Mouse (Mus musculus): ENCODE measurements at regions not wholly inside any gene's neighbourhood (a gene's known extent, or its start where the extent isn't known, plus 50 kb on each side); places are given as distances from the start of the nearest gene placed in this dataset.

- TF ChIP-seq POLR2A (IDR thresholded peaks at IDR 0.05; ENCODE audit: low read depth, low read length), result no peak
- TF ChIP-seq CTCF (IDR thresholded peaks at IDR 0.05; ENCODE audit: extremely low read depth, insufficient read depth, insufficient read length, insufficient replicate concordance), result no peak
Measured at GRCm38 (mm10) chr17:87532762-87533161, 86.0 kb upstream of the Calm2 start.

Measured in spleen, adult 2 months (tissue).